Mouse (Mus musculus) liver, embryonic 14.5 days (tissue): ENCODE data around the gene Ucp3. TPM values are rescaled to one million over a fixed set of nuclear protein-coding genes. Genes with fewer than 3 reads are reported as not detected.
"Not testable (repeated sequence)": the region's sequence is repeated elsewhere in the genome, so short reads cannot be mapped to it uniquely, and the experiment has no call there.

Experiments used
- ATAC-seq: fragments of 200-750 bp; cut with Nextera tagmentation; 2 replicates; pipeline ENCODE4 v1.8.0; 2017; ENCODE audit warnings: moderate number of reproducible peaks, mild to moderate bottlenecking, moderate library complexity; ENCODE audit not compliant: insufficient read depth
- DNase-seq, 3 experiments: peaks; one replicate each; pipeline ENCODE4 v3.0.0-alpha.2; 2012 to 2013; ENCODE audit warnings: low read depth in 3 of 3, low spot score in 3 of 3
- H3K27ac ChIP-seq: fragments of 300-500 bp; sonication (generic); 2 replicates; pipeline ENCODE4 v1.5.1; 2014; ENCODE audit warnings: moderate library complexity, mild to moderate bottlenecking, control low read depth, inconsistent platforms
- H3K27me3 ChIP-seq: fragments of 300-500 bp; sonication (generic); 2 replicates; pipeline ENCODE4 v1.6.1; 2014; ENCODE audit warnings: mild to moderate bottlenecking, low read length, moderate library complexity; ENCODE audit not compliant: control insufficient read depth, insufficient read depth
- H3K36me3 ChIP-seq: fragments of 300-500 bp; sonication (generic); replicated peaks from 2 replicates; pipeline ENCODE4 v1.6.1; 2014; ENCODE audit warnings: low read depth; ENCODE audit not compliant: control insufficient read depth, insufficient read depth
- H3K4me1 ChIP-seq, 2 experiments: fragments of 200-500 bp in 1 of 2; fragments of 300-500 bp in 1 of 2; sonication (generic) in 1 of 2; replicated peaks; 2 replicates each; pipeline ENCODE4 v1.6.1; 2012 to 2014; ENCODE audit warnings: antibody characterized with exemption in 1 of 2, inconsistent platforms in 1 of 2, low read length in 1 of 2; ENCODE audit not compliant: control insufficient read depth in 2 of 2, insufficient read depth in 2 of 2
- H3K4me2 ChIP-seq: fragments of 300-500 bp; sonication (generic); 2 replicates; pipeline ENCODE4 v1.6.1; 2014; ENCODE audit warnings: low read depth, mild to moderate bottlenecking, control low read depth, moderate library complexity
- H3K4me3 ChIP-seq, 2 experiments: fragments of 200-500 bp in 1 of 2; fragments of 300-500 bp in 1 of 2; sonication (generic) in 1 of 2; 2 replicates each; pipeline ENCODE4 v1.5.1; 2012 to 2014; ENCODE audit warnings: low read depth in 2 of 2, low read length in 2 of 2, mild to moderate bottlenecking in 2 of 2, control low read depth in 1 of 2, inconsistent platforms in 1 of 2, moderate library complexity in 1 of 2; ENCODE audit not compliant: insufficient read depth in 1 of 2
- H3K9ac ChIP-seq: fragments of 300-500 bp; sonication (generic); replicated peaks from 2 replicates; pipeline ENCODE4 v1.6.1; 2014; ENCODE audit warnings: mild to moderate bottlenecking, control low read depth, moderate library complexity
- H3K9me3 ChIP-seq: fragments of 300-500 bp; sonication (generic); 2 replicates; pipeline ENCODE4 v1.6.1; 2016; ENCODE audit warnings: low read length, mixed read lengths; ENCODE audit not compliant: control insufficient read depth
- CTCF ChIP-seq: IDR thresholded peaks from 2 replicates; pipeline ENCODE4 v1.5.1; 2016; ENCODE audit warnings: antibody characterized with exemption, low read depth, control low read depth
- EP300 ChIP-seq: IDR thresholded peaks from 2 replicates; pipeline ENCODE4 v1.6.1; 2016; ENCODE audit warnings: antibody characterized with exemption, low read depth
- WGBS: fragments of 180-500 bp; shearing (Covaris S2); extraction: QIAGEN DNeasy Blood & Tissue Kit; methylation state at CpG from one replicate; pipeline ENCODE4 v1.1.7; 2014; ENCODE audit not compliant: insufficient replicate concordance; 5-methylcytosine and 5-hydroxymethylcytosine counted together
- polyA plus RNA-seq, 2 experiments: library from polyadenylated mRNA; depleted of rRNA in 1 of 2; stranded (reverse) in 1 of 2; unstranded in 1 of 2; fragments of >200 nt; fragmentation: Nextera tagmentation in 1 of 2; extraction: Ambion mirVana in 1 of 2; gene quantifications; 2 replicates each; pipeline versions ENCODE4 v1.2.1 to v1.2.3; 2012 to 2014

Gene Ucp3
- polyA plus RNA-seq, 2 experiments: 0.02 TPM; not detected in 1

GRCm38 (mm10) chr7:100479100-100479822 is 6.5 kb downstream of the Ucp3 start:
- ATAC-seq: no peak
- Histone ChIP-seq H3K36me3 (no peaks in the 10 kb centered on the region), H3K4me2 (no peak overlapping the region), H3K9ac (no peak overlapping the region), H3K27ac (no peak overlapping the region), H3K9me3 (no peaks in the 10 kb centered on the region), H3K27me3 (no peaks in the 10 kb centered on the region), H3K4me3 (no peak overlapping the region), H3K4me1 (peaks cover 6 to 11% of the 10 kb centered on the region in 2 experiments; a peak in 3 of 4 replicates)
- no peak for DNase-seq
- 77% methylated on average over 20 of the region's 20 CpGs for WGBS
- TF ChIP-seq CTCF (no peak), EP300 (no peak)

GRCm38 (mm10) chr7:100479823-100480164 is 7.0 kb downstream of the Ucp3 start:
- no peaks in the 10 kb centered on the region for H3K27me3 ChIP-seq
- H3K36me3 ChIP-seq: no peaks in the 10 kb centered on the region
- no peak for ATAC-seq
- TF ChIP-seq CTCF (no peak), EP300 (no peak)
- H3K27ac ChIP-seq: no peak overlapping the region
- no peak overlapping the region for H3K4me3 ChIP-seq
- H3K9me3 ChIP-seq: no peaks in the 10 kb centered on the region
- no peak for DNase-seq
- peaks cover 6 to 9% of the 10 kb centered on the region in 2 experiments; a peak in 2 of 4 replicates for H3K4me1 ChIP-seq
- H3K9ac ChIP-seq: no peak overlapping the region
- 55% methylated on average over 15 of the region's 15 CpGs for WGBS
- H3K4me2 ChIP-seq: no peak overlapping the region

DNA sequence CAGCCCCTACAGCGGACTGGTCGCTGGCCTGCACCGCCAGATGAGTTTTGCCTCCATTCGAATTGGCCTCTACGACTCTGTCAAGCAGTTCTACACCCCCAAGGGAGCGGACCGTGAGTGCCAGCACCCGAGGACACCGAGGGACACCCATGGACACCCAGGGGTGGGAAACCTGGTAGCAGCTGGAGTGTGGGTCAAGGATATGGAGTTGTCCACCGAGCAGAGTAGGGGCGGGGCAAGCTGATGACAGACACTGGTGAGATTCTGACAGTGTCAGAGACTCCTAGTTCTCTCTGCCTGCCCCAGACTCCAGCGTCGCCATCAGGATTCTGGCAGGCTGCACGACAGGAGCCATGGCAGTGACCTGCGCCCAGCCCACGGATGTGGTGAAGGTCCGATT is 7.4 kb downstream of the Ucp3 start:
- Histone ChIP-seq H3K9ac (no peak overlapping the region), H3K27me3 (no peaks in the 10 kb centered on the region), H3K36me3 (no peaks in the 10 kb centered on the region), H3K4me1 (peaks cover 6 to 9% of the 10 kb centered on the region in 2 experiments; a peak in 2 of 4 replicates), H3K27ac (no peak overlapping the region), H3K4me3 (no peak overlapping the region), H3K9me3 (no peaks in the 10 kb centered on the region), H3K4me2 (no peak overlapping the region)
- no peak for TF ChIP-seq EP300
- no peak for TF ChIP-seq CTCF
- 77% methylated on average over 17 of the region's 17 CpGs for WGBS
- DNase-seq (no peak), ATAC-seq (no peak)

- H3K27me3 ChIP-seq, ATAC-seq, H3K36me3 ChIP-seq, H3K9me3 ChIP-seq, H3K4me2 ChIP-seq, H3K4me3 ChIP-seq, H3K9ac ChIP-seq, H3K4me1 ChIP-seq, H3K27ac ChIP-seq, DNase-seq: not testable (repeated sequence)
- WGBS: 66% methylated on average over 2 of the region's 2 CpGs
Measured at GRCm38 (mm10) chr7:100482046-100482445, 9.3 kb downstream of the Ucp3 start.

DNA sequence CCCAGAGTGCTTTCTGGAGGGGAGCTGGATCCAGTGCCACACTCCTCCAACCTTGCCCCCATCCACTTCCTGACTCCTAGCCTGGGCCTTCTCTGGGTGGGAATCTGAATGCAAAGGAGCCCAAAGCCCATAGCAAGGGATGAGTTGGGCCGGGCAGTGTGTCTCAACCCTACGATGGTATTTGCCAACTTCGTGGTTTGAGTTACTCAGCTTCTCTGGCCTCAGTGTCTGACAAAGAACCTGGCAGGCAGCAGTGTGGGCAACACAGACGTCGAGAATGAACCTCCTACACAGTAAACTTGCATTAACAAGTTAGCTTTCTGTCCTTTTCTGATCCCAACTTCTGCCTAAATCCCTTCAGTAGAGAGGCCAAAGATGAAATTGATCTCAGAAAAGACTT is 11.7 kb downstream of the Ucp3 start:
- ATAC-seq: no peak
- H3K27ac ChIP-seq: no peak overlapping the region
- H3K9me3 ChIP-seq: no peaks in the 10 kb centered on the region
- H3K9ac ChIP-seq: no peak overlapping the region
- 71% methylated on average over 5 of the region's 5 CpGs for WGBS
- no peak for DNase-seq
- no peak overlapping the region for H3K4me2 ChIP-seq
- TF ChIP-seq CTCF (no peak), EP300 (no peak)
- no peaks in the 10 kb centered on the region for H3K27me3 ChIP-seq
- peaks cover 6 to 8% of the 10 kb centered on the region in 2 experiments; a peak in 2 of 4 replicates for H3K4me1 ChIP-seq
- H3K36me3 ChIP-seq: no peaks in the 10 kb centered on the region
- H3K4me3 ChIP-seq: no peak overlapping the region
